Mouse (Mus musculus): ENCODE results near the gene Itpkb.

Gene Itpkb

DNA sequence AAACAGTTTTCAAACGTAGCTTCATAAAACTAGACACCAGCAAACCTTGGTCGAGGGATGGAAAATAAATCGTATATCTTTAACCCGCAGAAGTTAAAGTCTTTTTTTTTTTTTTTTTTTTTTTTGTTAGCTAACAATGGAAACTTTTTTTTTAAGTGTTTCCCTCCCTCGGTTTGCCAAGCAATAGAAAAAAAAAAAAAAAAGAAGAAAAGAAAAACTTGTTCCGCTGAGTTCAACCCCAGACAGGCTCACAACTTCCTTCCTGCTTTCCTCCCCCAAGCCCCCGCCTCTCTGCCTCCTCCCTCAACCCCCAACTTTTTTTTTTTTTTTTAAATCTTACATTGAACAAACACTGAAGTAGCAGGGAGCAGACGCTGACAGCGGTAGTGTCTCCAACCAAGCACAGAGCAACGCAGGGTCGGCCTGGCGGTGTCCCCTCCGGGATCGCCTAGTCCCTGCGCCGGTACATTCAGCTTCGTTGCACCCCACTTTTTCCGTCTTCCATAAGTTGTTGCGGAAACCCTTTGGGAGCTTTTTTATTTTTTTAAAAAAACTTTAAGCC is at the start of gene Itpkb:
Gene Itpkb (plus strand): TSS at position 341 of the 562 bp plus-strand sequence.
- DNase-seq (ENCODE audit: extremely low spot score, low spot score) = no peak

GRCm38 (mm10) chr1:180282581-180282980 is 47.7 kb upstream of the Itpkb start:
- DNase-seq (ENCODE audit: extremely low spot score, low spot score) = no peak

- DNase-seq (ENCODE audit: extremely low spot score, low spot score) = peak; percentile 52
These were observed 46.2 kb upstream of the Itpkb start for GRCm38 (mm10) chr1:180283813-180284768.

DNA sequence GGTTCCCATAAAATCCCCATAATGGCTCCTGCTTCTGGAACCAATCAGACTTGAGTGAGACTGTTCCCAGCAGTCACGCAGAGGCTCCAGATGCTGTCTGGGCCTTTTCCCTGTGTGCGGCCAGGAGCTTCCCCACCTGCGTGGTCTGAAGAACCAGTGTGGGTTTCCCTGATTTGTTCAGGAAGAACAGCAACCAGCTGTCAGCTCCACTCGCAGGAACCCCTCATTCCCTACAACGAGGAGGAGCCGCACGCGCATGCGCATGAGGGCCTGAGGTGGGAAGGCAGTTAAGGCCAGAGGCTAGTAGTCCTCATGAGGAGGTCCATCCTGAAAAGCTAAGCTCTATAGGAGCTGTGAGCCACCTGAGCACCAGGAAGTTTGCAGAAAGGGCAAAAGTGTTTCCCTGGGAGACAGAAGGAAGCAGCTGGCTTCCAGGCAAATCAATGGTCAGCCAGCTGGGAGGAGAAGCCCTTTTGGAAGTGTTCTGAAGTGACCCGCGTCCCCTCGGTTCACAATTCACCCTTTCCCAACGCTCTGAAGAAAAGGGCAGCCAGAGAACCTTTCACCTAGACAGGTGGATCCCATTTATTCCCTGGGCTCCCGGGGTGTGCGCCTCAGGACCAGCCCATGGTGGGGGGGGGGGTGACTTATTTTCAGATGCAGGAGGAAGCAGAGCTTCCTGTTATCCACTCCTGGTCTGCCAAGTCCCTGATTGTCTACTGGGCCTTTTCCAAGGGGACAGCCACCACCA is 44.0 kb upstream of the Itpkb start:
- DNase-seq (ENCODE audit: extremely low spot score, low spot score) = no peak

GRCm38 (mm10) chr1:180288227-180288626 is 42.1 kb upstream of the Itpkb start:
- DNase-seq (ENCODE audit: extremely low spot score, low spot score) = no peak

GRCm38 (mm10) chr1:180288872-180289468 is 41.3 kb upstream of the Itpkb start:
- DNase-seq (ENCODE audit: extremely low spot score, low spot score) = no peak

- no peak for DNase-seq (ENCODE audit: extremely low spot score, low spot score)
These were observed 40.5 kb upstream of the Itpkb start for GRCm38 (mm10) chr1:180289788-180290187.

DNA sequence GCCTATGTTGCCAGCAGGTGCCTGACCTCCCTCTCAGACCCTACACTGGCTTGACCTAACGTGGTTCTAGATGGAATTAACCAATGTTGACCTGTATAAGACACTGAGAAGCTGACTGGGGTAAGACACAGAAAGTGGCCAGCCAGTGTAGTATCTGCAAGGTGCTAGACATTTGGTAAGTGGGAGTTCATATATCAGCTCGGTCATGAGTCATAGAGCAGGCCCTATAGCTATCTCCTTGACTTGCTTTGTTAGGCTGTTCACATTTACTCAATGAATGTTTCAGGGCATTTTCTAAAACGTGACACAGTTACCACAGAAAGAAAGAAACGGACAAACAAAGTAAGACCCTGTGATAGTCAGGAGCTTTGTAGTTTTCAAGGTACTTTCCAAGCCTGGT is 39.9 kb upstream of the Itpkb start:
- no peak for DNase-seq (ENCODE audit: extremely low spot score, low spot score)

- DNase-seq (ENCODE audit: extremely low spot score, low spot score) = no peak
These were observed 34.2 kb upstream of the Itpkb start for GRCm38 (mm10) chr1:180296088-180296487.

- DNase-seq (ENCODE audit: extremely low spot score, low spot score) = no peak
These were observed 30.6 kb upstream of the Itpkb start for GRCm38 (mm10) chr1:180299697-180300096.

DNA sequence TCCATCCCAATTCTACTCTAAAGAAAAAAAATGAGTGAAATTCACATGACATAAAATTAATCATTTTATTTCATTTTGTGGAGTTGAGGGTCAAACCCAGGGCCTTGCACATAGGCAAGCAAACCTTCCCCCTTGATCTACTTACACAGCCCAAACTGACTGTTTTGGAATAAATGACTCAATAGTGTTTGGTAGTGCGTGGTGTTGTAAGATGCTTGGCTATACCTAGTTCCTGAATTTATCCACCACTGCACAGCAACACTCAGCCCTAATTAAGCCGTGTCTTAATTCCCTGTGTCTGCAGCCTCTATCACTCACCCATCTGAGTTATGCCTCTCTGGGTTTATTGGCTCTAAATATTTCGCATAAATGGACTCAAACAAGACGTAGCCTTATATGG is 30.0 kb upstream of the Itpkb start:
- no peak for DNase-seq (ENCODE audit: extremely low spot score, low spot score)

DNA sequence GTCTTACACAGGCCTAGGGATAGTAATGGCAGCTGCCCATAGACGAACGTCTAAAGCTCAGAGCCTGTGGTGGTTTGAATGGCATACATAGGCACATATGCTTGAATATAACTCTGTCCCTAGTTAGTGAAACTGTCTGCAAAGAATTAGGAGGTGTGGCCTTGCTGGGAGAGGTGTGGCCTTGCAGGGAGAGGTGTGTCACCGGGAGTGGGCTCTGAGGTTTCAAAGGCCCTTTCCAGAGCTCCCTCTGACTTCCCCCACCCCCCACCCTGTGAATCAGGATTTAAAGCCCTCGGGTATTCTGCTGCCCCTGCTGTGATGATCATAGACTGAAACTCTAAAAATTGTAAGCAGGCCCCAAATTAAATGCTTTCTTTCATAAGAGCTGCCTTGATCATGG is 29.3 kb upstream of the Itpkb start:
- DNase-seq (ENCODE audit: extremely low spot score, low spot score) = no peak

- no peak for DNase-seq (ENCODE audit: extremely low spot score, low spot score)
These were observed 27.8 kb upstream of the Itpkb start for GRCm38 (mm10) chr1:180302253-180303120.

- no peak for DNase-seq (ENCODE audit: extremely low spot score, low spot score)
These were observed 26.7 kb upstream of the Itpkb start for GRCm38 (mm10) chr1:180303600-180303999.

DNA sequence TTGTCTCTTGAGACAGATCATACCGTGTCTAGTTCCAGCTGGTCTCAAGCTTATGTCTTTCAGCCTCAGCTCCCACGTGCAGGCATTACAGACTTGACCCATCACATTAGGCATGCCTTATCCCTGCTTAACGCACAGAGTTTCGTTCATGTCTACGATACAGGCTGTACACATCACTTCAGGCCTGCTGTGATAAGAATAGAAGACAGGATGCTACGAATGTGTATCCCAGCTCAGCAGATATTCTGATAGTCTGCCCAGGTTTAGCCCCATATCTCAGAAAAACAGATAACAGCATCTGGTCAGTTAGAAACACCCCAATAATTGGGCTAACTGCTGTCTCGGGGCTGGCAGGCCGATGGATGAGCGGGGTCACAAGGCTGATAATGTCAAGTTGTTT is 23.4 kb upstream of the Itpkb start:
- DNase-seq (ENCODE audit: extremely low spot score, low spot score) = no peak

DNA sequence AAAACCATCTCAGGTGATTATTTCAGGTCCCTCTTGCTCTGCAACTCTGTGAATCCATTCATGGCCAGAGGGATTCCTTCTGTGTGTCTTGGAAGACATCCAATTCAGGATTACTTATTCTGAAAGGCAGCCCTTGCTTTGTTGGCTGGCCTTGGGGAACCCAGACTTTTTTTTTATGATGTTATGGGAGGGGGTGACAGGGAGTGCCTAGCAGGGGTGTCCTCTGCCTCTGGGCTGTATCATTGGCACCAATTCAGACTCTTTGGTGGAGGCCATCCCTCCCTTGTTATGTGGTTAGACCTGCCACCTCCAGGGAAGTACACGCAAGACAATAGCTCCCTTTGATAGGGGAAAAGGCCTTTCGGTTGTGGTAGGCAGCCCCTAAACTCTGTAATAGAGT is 22.6 kb upstream of the Itpkb start:
- no peak for DNase-seq (ENCODE audit: extremely low spot score, low spot score)

GRCm38 (mm10) chr1:180308897-180309296 is 21.4 kb upstream of the Itpkb start:
- no peak for DNase-seq (ENCODE audit: extremely low spot score, low spot score)

- no peak for DNase-seq (ENCODE audit: extremely low spot score, low spot score)
These were observed 18.0 kb upstream of the Itpkb start for GRCm38 (mm10) chr1:180312286-180312685.

DNA sequence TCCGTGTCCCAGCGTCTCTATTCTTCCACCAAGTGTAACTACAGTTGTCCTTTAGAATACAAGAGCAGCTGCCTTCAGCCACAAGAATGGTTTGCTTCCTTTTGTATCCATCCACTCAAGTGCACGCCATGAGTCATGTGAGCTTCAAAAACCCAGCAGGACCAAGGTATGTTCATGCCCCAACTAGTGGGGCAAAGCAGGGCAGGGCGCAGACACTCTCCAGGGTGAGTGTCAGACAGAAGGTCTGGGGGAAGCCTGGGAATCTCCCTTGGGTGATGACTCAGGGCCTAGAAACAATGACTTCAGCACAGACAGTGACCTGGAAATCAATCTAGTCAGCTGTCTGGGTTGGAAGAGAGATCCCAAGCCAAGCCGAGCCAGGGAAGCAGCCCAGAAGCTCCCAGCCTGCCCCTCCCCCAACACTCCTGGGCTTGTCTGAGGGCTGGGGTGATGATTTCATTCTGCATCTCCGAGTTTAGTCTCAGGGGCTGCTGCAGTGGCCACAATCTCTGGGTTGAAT is 17.4 kb upstream of the Itpkb start:
- DNase-seq (ENCODE audit: extremely low spot score, low spot score) = peak; percentile 47

All from neural tube, embryonic 10.5 days (tissue).